20 mouse cellular contexts compared by ENCODE assay signal in the genomic region with DNA sequence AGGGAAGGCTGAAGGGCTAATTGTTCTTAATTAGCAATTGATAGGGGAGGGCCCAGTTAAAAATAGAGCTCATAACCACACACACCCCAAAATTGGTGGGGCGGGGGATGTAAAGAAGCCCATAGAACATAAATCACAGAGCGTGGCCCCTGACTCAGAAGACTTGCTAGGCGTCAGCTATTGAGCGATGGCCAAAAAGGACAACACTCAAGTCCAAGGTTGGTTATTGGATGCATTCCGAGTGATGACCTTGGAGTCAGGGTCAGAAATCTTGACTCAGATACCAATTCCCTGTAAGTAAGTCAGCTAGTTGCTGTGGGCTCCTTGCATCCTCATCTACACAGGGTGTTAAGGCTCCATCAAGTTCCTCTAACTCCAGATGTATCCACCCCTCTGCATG. TPM values are rescaled to one million over a fixed set of nuclear protein-coding genes. Genes with fewer than 3 reads are reported as not detected.
"Had no signal": no experiment of that assay in that cellular context is flagged by ENCODE, and none has a peak within 500 bp of the region (broad histone marks: within the 10 kb centered on the region; RNA-seq: fewer than 3 reads in every experiment).

No protein-coding gene starts in this region.

- DNase-seq: kidney, adult 8-10 months; kidney, postnatal 14 days; kidney, postnatal 4 days; liver, embryonic 13.5 days; lung, adult 2 months; lung, postnatal 14 days; lung, postnatal 4 days; right cerebral cortex, adult 18-20 months; right cerebral cortex, postnatal 14 days; right cerebral cortex, postnatal 4 days; thymus, adult 2 months; thymus, postnatal 14 days; thymus, postnatal 4 days had no signal

- ATAC-seq: midbrain, embryonic 15.5 days had no signal

RNA-seq across cellular contexts. Expression of a gene that starts 19.0 kb away (rescaled TPM):
- total RNA-seq: megakaryocyte-erythroid progenitor cell, adult 5-6 weeks; monocyte, adult 5-6 weeks; neutrophil, adult 5-6 weeks had no signal
- polyA plus RNA-seq: myocyte had no signal

RNA-seq across cellular contexts. Expression of a gene that starts 39.1 kb away (rescaled TPM):
- total RNA-seq: liver, adult 2 months; megakaryocyte progenitor cell, adult 5-6 weeks; megakaryocyte-erythroid progenitor cell, adult 5-6 weeks; monocyte, adult 5-6 weeks; neutrophil, adult 5-6 weeks had no signal
- polyA plus RNA-seq: liver, adult 2 months; myocyte had no signal
